Mouse (Mus musculus) cerebellum, adult 2 months (tissue): Measurements from ENCODE around the gene Rps12-ps3.

Experiments used
- CTCF ChIP-seq: fragments of 200-500 bp; IDR thresholded peaks from 2 replicates; pipeline ENCODE4 v1.5.1; 2011; ENCODE audit warnings: low read depth, mild to moderate bottlenecking, control low read depth, low read length, moderate library complexity, borderline replicate concordance; ENCODE audit not compliant: insufficient read depth
- POLR2A ChIP-seq: fragments of 200-500 bp; IDR thresholded peaks from 2 replicates; pipeline ENCODE4 v1.6.1; 2011; ENCODE audit warnings: low read length, control low read depth, borderline replicate concordance; ENCODE audit not compliant: insufficient read depth

GRCm38 (mm10) chr19:59321990-59322389 lies at the start of gene Rps12-ps3:
- TF ChIP-seq CTCF (no peak), POLR2A (no peak)
